Mouse (Mus musculus) thymus, adult 2 months (tissue): Measurements from ENCODE around the gene Prap1. TPM values are rescaled to one million over a fixed set of nuclear protein-coding genes. Genes with fewer than 3 reads are reported as not detected.
"Not testable (repeated sequence)": the region's sequence is repeated elsewhere in the genome, so short reads cannot be mapped to it uniquely, and the experiment has no call there.

Experiments
- DNase-seq: peaks from one replicate; pipeline ENCODE4 v3.0.0; 2021
- H3K27ac ChIP-seq: fragments of 200-500 bp; 2 replicates; pipeline ENCODE4 v1.5.1; 2012; ENCODE audit warnings: low read length, control low read depth; ENCODE audit not compliant: control insufficient read depth, insufficient read depth
- H3K27me3 ChIP-seq: fragments of 200-500 bp; 2 replicates; pipeline ENCODE4 v1.6.1; 2012; ENCODE audit warnings: mild to moderate bottlenecking, low read length, moderate library complexity, mixed read lengths; ENCODE audit not compliant: control insufficient read depth, insufficient read depth
- H3K36me3 ChIP-seq: fragments of 200-500 bp; 2 replicates; pipeline ENCODE4 v1.6.1; 2012; ENCODE audit warnings: mild to moderate bottlenecking, low read length, moderate library complexity; ENCODE audit not compliant: control insufficient read depth, insufficient read depth
- H3K4me1 ChIP-seq: fragments of 200-500 bp; replicated peaks from 2 replicates; pipeline ENCODE4 v1.6.1; 2012; ENCODE audit warnings: low read length; ENCODE audit not compliant: control insufficient read depth, insufficient read depth
- H3K4me3 ChIP-seq: fragments of 200-500 bp; 2 replicates; pipeline ENCODE4 v1.5.1; 2012; ENCODE audit warnings: mild to moderate bottlenecking, low read length, control low read depth, moderate library complexity; ENCODE audit not compliant: control insufficient read depth, insufficient read depth
- CTCF ChIP-seq: fragments of 200-500 bp; IDR thresholded peaks from 2 replicates; pipeline ENCODE4 v1.5.1; 2012; ENCODE audit warnings: mild to moderate bottlenecking, control low read depth, low read length, moderate library complexity, borderline replicate concordance; ENCODE audit not compliant: control insufficient read depth, poor library complexity, insufficient read depth; ENCODE audit errors: extremely low read depth
- POLR2A ChIP-seq: fragments of 200-500 bp; IDR thresholded peaks from 2 replicates; pipeline ENCODE4 v1.6.1; 2012; ENCODE audit warnings: mild to moderate bottlenecking, low read length, control low read depth, moderate library complexity; ENCODE audit not compliant: control insufficient read depth, poor library complexity, insufficient read depth; ENCODE audit errors: extremely low read depth
- WGBS: fragments of 180-500 bp; shearing (Covaris S2); methylation state at CpG from one replicate; pipeline ENCODE4 v1.1.7; 2018; 5-methylcytosine and 5-hydroxymethylcytosine counted together
- polyA plus RNA-seq: library from polyadenylated mRNA; depleted of rRNA; stranded (reverse); fragments of >200 nt; gene quantifications from 2 replicates; pipeline ENCODE4 v1.2.3, GENCODE M21; 2012

Prap1 gene
- polyA plus RNA-seq, 1 experiment: 5.2 TPM

DNA sequence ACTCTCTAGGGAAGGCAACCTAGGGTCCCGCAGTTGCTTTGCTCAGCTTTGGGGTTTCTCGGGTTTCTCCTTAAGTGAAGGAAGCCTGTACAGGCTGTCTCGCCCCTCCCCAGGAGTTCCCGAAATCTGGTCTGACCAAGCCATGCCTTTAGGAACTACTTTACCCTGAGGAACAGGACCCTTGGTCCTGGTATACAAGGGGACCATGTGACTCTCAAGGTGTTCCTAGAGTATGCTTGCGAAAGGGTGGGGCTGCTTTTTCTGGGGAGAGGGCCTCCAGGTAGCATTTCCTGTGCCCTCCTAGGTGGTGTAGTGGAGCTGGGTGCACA lies 32.8 kb downstream of the Prap1 start:
- TF ChIP-seq CTCF: no peak
- TF ChIP-seq POLR2A: no peak
- Histone ChIP-seq H3K4me1 (peaks cover 12% of the 10 kb centered on the region), H3K27me3 (no peaks in the 10 kb centered on the region), H3K4me3 (peak overlapping the region; percentile 95), H3K36me3 (peaks cover 5% of the 10 kb centered on the region; the same call in 1 of the 2 replicates), H3K27ac (no peak overlapping the region; the same call in 1 of the 2 replicates)
- 3% methylated on average over 5 of the region's 5 CpGs for WGBS
- no peak for DNase-seq

DNA sequence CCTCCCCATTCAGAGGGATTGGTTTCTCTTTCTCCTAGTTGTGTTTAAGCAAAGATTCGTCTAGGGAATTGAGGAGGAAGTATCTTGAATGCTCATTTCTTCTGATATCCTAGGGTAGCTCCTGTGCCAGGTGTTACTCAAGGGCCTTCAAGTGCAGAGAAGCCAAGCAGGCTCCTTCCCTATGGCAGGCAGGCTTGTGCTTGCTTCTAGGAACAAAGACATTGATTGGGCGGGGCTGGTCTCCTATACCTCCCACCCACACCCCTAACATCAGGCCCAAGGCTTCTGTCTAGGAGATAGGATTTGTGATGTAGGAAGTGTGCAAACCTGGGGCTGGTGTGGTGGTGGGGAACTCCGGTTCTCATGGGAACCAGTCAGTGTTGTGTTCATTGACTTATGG lies 33.7 kb downstream of the Prap1 start:
- peaks cover 5% of the 10 kb centered on the region; the same call in 1 of the 2 replicates for H3K36me3 ChIP-seq
- H3K27ac ChIP-seq: no peak overlapping the region
- 47% methylated on average over 3 of the region's 3 CpGs for WGBS
- H3K4me1 ChIP-seq: peaks cover 12% of the 10 kb centered on the region
- H3K27me3 ChIP-seq: no peaks in the 10 kb centered on the region
- TF ChIP-seq CTCF: no peak
- no peak for TF ChIP-seq POLR2A
- no peak overlapping the region for H3K4me3 ChIP-seq
- DNase-seq: no peak

DNA sequence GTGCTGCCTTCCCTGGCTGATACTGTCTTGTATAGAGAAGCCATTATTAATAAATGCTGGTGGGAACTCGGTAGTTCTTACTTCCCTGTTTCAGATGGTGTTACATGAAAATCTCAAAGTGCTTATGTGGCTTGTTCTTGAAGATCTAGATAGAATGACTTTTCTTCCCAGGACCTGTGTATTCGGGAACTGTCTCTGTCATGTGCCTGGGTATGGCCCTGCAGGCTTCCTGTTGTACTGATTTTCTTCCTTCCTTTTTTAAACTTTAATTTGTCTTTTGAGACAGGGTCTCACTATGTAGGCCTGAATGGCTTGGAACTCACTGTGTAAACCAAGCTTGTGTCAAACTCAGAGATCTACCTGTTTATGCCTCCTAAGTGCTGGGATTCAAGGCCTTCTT lies 34.7 kb downstream of the Prap1 start:
- DNase-seq: no peak
- WGBS: 44% methylated on average over 2 of the region's 2 CpGs
- H3K27me3 ChIP-seq: no peaks in the 10 kb centered on the region

DNA sequence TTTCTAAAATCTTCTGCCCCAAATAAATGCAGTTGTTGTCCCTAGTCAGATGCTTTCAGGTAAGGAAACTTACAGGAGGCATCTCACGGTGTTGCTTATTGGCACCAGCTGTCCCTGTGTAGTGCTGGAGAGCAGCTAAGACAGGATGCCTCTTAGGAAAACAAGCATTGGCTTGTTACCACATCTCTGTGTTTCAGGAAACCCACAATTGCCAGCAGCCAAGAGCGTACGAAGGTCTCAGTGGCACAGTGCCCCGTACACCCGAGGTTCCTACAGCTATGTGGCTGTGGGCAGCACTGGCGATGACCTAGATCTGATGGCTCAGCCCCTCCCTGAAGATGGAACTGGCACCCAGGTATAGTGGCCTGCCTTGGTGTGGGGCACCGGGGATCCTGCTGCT lies 39.0 kb downstream of the Prap1 start:
- not testable (repeated sequence) for H3K27ac ChIP-seq, H3K27me3 ChIP-seq, H3K36me3 ChIP-seq, H3K4me3 ChIP-seq, DNase-seq, H3K4me1 ChIP-seq
- 24% methylated on average over 7 of the region's 7 CpGs for WGBS

More for the DNA sequence above, 34.7 kb downstream of the Prap1 start:
- Histone ChIP-seq H3K27ac (no peak overlapping the region), H3K36me3 (peaks cover 5% of the 10 kb centered on the region; the same call in 1 of the 2 replicates), H3K4me3 (no peak overlapping the region), H3K4me1 (peaks cover 12% of the 10 kb centered on the region)
- TF ChIP-seq CTCF (no peak), POLR2A (no peak)

DNA sequence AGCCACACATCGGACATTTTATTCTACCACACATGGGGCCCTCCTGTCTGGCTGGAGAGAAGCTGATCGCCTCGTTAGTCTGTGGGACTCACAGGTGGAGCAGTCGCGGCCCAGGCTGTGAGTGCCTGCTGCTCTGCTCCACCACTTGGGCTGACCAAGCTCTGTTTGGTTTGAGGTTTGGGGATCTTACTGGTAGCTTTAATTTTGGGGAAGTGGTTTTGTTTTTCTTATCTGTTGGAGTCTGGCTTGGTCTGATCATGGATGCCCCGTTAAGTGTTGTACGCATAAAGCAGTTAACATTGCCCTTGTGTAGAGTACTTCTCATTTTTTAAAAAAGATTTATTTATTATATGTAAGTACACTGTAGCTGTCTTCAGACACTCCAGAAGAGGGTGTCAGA lies 40.8 kb downstream of the Prap1 start:
- H3K4me3 ChIP-seq, H3K27me3 ChIP-seq, H3K27ac ChIP-seq, H3K36me3 ChIP-seq, DNase-seq, H3K4me1 ChIP-seq: not testable (repeated sequence)
- 32% methylated on average over 7 of the region's 7 CpGs for WGBS

DNA sequence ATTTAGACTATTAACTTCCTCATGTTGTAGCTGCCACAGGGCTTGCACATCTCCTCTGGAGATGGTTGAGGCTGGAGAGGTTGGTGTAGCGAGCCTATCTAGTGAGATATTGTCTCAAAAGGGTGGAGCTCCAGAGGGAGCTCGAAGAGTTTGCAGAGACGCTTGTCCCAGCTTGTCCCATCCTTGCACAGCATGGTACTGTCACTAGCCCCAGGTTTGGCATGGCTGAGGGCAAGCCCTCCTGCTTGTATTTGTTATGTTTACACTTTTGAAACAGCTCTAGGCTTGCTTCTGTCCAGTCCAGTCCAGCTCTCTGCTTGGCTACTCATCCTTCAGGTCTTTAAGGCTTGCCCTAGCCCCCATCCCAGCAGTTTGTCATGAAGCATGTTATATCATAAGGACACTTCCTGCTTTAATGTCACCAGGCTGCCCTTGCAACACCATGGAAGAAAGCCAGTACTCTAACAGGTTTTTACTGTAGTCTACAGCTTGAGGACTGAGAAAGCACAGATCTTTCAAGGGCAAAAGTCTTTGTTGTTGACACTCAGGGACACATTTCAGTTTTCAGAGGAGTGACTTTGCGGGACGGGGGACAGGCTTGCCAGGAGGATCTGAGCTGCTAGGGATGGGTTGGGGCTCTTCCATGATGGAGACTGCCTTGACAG lies 42.0 kb downstream of the Prap1 start:
- H3K27ac ChIP-seq: no peak overlapping the region
- no peaks in the 10 kb centered on the region for H3K27me3 ChIP-seq
- no peak overlapping the region for H3K4me3 ChIP-seq
- no peak for TF ChIP-seq POLR2A
- TF ChIP-seq CTCF: no peak
- WGBS: 88% methylated on average over 5 of the region's 5 CpGs
- H3K36me3 ChIP-seq: peaks cover 1% of the 10 kb centered on the region; the same call in 1 of the 2 replicates
- DNase-seq: no peak
- H3K4me1 ChIP-seq: no peaks in the 10 kb centered on the region; the same call in 1 of the 2 replicates
